Mouse (Mus musculus): ENCODE results near the gene Fam181a.

Fam181a gene

DNA sequence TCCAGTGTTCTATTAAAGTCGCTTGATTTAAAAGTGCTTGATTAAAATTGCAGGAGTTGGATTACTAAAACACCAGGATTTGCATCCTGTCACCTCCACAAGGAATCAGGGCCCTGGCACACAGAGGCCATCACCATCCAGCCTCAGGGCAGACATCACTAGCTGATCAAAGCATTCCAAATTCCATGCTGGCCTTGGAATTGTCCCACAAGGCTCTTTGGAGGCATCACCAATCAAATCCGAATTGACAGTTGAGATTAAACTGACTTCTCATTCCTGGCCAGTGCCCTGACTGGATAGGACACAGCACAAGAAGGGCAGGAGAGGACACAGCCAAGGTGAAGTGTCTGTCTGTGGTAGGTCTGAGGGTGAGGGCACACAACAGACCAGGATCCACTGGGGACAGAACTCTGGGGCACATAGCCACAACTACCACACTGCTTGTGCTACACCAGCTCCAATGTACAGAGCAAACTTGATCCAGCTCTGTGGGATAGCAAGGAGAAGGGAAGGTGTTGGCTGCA is at the start of gene Fam181a:
Gene Fam181a (plus strand): TSS at position 232 of the 524 bp plus-strand sequence.
- DNase-seq, result no peak

DNA sequence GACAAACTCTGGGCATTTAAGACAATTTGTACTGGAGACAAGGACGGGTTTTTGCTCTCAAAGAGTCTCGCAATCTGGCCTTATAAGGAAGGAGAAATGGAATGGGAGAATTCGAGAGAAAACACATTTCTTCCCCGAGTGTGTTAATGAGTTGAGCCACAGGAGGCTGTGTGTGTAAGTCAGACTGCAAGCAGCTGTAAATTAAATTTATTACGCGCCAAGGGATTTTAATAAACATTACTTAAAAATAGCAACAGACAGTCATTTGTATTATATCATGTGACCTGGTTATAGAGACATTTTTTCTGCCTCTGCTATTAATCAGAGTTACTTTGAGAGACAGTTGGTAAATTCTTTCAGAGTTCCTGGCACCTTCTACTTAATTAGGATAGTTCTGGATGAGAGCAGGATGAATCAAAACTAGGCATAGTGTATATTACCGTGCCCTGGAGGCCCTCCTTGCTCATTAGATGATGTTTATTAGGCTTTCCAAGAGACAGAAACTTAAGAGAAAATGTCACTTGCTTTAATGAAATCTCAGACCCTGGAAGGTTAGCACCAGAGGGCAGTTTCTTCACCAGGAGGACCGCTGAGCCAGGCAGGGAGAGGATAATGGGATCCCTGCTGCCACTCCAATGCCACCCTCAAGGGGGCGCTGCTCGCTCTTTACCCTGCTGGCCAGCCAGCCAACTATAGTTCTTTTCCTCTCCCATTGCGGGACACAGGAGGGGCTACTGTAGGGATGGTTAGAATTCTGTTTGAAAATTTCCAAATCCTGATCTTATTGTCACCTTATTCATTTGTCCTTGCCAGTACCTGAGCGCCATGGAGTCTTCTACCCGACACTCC is 48.5 kb upstream of the Fam181a start:
- peak; percentile 32 to 56 for DNase-seq

DNA sequence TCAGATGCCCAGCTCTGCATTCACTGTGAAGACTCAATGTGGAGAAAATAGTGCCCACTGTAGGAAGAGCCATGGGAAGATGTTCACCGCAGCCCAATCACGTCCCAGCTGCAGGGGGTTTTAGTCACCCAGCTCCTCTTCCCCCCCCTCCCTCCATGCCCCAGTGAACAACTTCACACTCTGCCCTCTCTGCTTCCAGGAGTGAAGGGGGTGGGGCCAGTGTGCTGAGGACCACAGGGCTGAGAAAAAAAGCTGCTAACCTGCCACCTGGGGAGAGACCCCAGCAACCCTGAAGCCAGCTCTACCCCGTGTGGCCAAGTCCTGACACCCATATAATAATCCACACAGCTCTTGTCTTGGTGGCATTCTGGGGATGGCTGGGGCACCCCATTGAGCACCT is 44.2 kb upstream of the Fam181a start:
- no peak for DNase-seq

DNA sequence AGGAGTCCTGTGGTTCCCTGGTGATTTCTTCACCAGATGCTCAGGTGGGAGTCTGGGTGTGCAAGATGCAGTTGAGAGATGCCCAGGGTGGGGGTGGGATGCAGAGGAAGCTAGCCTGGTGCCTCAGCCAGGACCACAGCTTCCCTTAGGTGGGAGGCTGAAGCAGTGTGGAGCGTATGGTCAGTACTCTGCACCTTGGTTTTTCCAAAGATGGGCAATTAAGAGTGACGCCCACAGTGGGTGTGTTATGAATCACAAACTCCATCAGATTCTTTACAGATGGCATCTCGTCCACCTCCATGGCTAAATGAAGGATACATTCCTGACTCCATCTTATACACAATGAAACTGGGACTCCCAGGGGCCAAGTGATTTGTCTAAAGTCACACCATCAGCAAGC is 38.6 kb upstream of the Fam181a start:
- DNase-seq, result no peak

DNA sequence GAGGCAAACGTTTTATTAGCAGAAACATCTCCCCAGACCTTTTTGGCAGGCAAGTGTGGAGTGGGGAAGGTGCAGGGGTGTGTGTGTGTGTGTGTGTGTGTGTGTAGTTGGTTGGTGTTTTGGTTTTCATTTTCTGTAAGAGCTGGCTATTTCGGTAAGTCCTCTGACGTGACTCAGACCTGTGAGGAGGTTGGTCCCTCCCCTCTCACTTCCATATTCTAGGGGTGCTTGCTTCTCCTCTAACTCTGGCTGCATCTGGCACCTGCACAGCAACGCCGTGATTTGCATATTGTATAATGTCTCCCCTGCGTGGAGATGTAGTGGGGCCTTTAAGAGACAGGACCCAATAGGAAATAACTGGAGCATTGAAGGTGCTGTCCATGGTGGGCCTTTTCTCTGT is 37.7 kb upstream of the Fam181a start:
- no peak for DNase-seq

DNA sequence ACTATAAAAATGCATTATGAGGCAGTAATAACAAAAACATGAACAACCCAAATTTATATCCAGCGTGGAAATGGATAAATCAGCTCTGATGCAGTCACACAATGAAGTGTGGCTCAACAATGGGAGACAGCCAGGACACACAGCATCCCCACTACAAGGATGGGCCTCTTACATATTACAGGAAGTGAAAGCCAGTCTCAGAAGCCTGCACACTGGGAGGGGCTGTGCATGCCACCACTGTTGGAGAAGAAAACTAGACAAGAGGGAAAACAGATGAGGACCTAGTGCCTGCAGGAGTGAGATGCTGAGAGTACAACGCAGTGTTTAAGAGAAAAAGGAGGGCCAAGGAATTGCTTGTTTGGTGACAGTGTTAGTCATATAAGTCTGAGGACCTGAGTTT is 37.0 kb upstream of the Fam181a start:
- no peak for DNase-seq

DNA sequence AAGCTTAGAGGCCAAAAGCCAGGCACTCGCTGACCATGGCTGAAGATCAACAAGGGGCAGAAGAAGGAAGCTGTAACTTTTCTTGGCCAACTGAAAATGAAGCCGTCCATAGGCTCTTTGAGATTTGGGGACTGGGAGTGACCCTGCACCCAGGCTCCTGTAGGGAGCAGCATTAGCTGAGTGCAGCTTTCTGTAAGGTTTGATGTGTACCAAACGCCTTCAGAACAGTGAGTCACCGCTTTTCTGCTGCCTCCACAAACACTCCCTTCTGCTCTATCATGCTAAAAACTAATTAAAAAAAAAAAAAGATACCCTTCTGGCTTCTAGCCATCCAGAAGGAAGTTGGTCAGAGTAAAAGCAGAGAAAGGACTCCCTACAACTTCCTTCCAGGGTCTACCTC is 34.4 kb upstream of the Fam181a start:
- DNase-seq, result no peak

DNA sequence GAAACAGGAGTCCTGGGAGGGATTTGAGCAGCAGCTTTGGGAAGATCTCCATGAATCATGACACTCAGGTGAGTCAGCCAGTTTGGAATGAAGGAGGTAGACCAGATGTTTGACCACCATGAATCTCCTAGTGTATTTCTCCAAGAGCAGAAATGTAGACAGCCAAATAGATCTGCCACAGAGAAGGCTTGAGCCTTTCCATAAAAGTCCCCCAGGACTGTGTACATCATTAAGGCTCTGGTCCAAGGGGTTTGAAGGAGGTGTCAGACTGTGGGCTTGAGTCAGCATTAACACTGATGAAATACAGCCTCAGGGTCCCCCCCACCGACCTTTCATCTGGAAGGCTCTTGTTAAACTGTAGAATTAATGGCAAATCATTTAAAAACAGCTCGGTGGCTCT is 29.3 kb upstream of the Fam181a start:
- DNase-seq, result no peak

DNA sequence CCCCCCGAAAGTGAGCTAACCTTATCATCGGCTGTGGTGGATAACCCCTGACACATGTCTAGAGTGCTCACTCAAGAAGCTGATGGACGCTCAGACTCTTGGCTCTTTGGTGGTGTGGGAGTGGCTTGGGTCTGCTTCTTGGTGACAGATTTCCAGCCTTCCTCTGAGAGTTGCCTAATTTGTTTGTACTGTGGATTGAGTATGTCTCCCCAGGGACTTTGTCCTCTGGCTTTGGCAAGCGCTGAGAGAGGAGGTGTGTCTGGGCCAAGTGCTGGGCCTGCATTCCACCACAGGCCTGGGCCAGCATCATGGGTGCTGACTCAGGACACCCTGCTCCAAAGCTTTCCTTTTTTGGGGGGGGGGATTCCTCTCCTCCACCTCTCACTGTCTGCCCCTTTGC is 28.9 kb upstream of the Fam181a start:
- DNase-seq, result peak; percentile 83 to 91

DNA sequence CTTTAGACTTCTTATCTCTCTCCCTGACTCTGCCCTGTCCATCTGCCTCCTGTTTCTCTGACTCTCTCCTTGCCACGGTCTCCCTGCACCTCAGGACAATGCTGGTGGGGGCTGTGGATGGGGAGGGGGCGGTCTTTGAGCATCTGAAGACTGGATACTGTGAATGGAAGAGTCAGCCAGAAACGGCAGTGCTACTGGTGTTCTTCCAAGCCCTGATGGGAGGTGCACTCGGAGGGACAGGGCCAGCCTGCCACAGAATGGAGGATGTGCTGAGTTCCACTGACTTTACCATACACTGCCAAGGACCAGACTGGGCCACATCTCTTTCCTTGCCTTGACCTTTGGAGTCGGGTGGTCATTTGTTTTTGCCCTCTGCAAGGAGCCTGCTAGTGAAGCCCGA is 27.8 kb upstream of the Fam181a start:
- no peak for DNase-seq

DNA sequence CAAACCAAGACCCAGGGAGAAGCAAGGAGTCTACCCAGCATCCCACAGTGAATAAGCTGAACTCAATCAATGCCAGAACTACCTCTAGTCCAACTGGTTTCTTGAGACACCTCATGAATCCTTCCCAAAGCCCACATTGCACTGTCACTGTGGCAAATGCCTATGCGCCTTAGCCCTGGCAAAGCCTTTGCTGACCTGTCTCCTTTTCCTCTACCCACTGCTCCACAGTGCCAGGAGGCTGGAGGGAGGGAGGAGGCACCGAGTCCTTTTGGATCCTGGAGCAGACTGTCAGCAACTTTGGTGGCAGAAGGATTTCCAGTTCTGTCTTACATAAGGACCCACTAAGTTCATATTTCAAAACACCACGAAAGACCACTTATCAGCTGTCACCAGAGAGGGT is 27.4 kb upstream of the Fam181a start:
- peak; percentile 66 to 73 for DNase-seq

DNA sequence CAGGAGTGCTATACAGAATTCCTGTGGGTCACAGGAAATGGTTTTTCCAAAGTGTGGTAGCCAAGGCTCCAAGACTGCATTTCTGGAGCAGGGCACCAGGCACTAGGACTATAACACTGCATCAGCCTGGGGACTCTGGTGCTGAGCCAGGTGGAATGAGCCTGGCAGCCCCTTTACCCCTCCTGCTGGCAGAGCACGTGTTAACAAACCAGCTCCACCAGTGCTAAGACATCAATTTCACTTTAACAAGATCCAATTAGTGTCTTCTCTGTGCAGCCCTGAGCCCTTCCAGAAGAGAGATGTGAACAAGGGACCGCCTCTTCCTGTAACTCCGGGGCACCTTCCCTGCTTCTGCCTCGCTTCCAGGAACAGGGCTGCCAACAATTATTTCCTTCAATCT is 23.5 kb upstream of the Fam181a start:
- no peak for DNase-seq

DNA sequence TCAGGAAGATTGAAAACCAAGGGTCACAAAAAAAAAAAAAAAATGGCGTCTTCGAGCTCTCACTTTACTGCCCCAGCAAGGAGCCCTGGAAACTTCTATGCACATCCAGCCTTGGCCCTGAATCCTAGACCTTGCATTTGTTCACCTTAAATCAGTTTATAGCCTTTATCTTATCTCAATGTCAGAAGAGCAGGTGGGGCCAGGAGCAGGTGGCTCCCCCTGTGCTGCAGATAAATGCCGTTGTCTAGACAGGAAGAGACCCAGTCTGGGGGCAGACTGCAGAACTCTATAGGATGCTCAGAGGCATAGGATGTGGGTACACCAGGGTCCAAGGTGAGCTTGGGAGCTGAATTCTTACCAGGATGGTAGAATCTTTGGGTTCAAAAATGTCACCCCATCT is 18.4 kb upstream of the Fam181a start:
- DNase-seq, result no peak

DNA sequence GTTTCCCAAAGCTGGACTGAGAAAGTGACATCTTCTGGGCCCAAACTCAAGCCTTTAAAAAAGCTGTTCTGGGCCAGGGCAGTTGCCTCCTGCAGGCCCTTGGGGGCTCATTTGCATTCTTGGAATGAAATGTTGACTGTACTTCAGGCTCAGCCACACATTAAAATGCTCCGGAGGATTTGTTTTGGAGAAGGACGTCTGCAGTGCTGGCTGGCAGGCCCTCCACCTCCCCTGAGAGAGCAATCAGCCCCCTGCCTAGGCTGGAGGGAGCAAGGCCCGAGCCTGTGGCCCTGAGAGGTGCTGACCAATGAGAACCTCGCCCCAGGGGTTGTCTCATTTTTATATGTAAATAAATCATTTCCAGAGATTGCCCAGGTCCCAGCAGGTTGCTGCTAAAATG is 14.5 kb upstream of the Fam181a start:
- DNase-seq, result no peak

DNA sequence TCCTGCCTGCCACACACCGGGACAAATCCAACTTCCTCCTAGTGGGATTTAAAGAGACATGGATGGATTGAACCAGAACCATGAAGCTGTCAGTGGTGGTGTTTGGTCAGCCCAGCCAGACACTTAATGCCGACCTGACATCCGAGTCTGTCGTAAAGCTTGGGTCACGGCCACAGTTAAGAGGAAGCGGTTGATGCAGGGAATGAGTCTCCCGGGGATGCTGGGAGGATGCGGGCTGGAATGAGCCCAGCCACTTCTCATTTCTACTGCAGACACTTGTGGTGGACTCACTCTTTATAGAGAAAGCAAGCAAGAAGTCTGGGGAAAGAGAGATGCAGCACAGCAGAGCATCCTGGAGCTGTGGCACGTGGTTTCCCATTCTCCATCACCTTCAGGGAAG is 10.3 kb upstream of the Fam181a start:
- DNase-seq, result peak in 1 of 2 experiments; percentile 24

DNA sequence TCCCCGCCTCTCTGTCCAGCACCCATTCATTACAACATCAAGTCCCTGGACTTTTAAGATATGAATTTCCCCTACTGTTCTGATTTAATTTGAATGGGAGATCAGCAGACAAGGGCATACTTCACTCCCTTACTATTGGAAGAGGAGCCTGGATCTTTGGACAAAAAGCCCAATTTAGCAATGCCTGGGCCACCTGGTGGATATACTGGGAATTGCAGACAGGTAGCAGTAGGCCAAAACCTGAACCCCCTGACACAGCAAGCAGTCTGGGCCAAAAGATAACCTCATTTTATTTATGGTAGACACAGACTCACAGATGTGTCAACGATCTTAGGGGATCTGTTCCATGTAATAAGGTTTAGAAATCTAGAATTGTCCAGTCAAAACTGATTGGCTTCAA is 9.1 kb upstream of the Fam181a start:
- peak; percentile 33 to 71 for DNase-seq

DNA sequence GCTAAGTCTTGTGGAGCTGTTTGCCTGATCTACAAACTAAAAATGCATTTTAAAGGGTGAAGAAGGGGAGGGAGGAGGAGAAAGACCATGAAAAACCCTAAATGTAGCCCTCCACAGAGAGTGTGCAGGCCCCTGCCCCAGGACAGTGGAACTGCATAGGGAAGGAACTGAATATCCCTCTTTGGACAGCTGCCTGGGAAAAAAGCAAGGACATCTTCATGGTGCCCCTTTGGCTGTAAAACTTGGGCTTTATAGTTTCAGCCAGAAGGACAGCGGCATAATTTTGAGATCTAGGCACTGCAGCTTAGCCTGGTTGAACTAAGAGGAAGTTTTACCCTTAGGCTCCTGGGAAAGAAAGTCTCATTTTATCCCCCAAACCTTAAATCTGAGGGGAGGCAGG is 7.8 kb upstream of the Fam181a start:
- no peak for DNase-seq

DNA sequence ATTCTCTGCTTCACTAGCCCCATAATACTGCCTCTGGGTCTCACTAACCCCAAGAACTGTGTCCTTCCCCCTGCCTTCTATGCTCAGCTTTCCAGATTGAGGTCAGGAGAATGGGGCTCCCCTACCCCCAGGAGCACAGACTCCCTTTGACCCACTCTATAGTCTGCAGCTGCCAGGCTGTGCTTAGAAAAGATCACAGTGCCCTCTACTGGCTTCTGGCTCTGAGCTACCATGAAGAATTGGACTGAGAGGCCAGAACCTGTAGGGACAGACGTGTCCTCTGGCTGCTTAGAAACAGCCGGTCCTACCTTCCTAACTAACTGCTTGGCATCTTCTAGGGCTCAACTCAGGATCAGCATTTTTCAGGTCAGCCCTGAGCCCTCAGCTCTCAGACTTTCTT is 4.6 kb upstream of the Fam181a start:
- DNase-seq, result peak in 1 of 2 experiments; percentile 51

DNA sequence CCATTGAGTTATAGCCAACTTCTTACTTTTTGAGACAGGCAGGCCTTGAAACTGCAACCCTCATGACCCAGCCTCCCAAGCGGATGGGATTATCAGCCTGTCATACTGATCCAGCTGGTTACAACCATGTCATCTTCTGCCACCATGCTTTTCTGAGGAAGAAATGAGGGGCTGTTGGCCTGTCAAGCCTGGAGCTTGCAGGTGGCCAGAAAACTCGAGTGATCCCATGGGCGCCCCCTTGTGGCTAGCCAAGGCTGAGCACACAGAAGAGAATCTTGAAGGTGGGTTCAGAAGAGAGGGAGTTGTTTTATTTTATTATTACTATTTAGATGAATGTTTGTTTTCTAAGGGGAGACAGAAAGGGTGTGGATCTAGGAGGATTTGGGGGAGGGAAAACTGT is 4.1 kb upstream of the Fam181a start:
- peak in 1 of 2 experiments; percentile 46 for DNase-seq

DNA sequence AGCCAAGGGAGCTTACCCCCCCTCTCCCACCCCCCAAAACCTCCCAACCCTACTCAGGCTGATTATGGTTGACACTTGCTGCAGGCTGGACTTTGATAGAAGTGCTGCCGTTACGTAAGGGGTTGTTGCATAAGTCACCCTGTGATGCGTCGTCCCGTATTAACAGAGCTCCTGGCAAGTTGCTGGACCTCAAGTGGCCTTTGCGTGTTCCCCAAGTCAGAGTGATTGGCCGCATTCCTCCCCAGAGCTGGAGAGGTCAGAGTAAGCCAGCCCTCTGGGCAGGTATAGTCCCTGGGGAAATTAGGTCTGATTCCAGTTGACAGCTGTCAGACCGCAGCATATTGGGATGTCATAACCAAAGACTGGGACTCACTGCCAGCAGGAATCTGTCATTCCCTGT is 1.1 kb downstream of the Fam181a start:
- DNase-seq, result peak; percentile 90 to 93

DNA sequence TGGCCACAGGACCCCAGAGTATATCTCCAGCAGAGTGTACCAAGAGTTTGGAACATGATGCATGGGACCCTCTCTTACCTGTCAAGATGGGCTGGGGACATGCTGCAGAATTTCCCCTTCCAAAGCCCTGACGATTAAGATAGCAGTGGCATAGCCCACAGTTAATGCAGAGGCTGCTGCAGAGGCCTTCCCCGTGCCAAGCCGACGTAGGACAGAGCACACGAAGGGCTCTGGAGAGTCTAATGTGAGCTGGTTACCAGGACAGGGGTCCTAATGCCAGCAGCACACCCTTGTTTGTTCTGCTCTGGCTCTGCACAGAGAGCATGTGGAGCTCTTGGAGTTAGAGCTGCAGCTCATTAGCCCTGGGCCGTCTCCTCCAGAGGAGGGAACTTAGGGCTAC is 2.5 kb downstream of the Fam181a start:
- no peak for DNase-seq

DNA sequence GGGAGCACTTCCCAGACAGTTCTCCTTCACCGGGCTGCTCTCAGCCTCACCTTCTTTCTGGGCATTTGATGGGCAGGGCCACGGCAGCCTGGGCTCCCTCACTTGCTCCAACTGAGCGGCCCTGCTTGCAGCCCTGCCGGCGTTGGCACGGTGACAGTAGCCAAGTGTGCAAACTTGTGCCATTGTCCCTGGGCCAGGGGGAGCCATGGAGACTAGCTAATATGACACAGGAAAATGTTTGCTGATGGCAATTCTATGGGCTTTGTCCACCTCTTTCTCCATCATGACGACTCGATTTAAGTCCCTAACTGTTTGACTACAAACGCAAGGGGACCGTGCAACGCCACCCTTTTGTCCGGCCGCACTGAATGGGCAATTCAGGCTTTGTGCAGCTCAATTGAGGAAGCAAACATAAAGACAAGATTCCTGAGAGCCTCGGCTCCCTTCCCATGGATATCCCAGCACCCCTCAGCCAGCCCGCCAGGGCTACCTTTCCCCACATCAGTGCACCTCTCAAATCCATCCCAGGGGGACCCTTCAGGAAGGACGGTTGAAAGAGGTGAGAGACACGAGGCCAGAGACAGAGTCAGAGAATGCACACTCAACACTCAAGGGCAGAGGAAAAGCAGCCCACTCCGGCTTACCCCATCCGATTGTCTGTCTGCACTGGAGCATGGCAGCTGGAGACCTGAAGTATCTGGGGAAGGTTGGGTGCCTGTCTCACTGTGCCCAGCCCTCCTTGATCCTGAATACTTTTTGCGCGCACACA is 3.3 kb downstream of the Fam181a start:
- DNase-seq, result no peak

DNA sequence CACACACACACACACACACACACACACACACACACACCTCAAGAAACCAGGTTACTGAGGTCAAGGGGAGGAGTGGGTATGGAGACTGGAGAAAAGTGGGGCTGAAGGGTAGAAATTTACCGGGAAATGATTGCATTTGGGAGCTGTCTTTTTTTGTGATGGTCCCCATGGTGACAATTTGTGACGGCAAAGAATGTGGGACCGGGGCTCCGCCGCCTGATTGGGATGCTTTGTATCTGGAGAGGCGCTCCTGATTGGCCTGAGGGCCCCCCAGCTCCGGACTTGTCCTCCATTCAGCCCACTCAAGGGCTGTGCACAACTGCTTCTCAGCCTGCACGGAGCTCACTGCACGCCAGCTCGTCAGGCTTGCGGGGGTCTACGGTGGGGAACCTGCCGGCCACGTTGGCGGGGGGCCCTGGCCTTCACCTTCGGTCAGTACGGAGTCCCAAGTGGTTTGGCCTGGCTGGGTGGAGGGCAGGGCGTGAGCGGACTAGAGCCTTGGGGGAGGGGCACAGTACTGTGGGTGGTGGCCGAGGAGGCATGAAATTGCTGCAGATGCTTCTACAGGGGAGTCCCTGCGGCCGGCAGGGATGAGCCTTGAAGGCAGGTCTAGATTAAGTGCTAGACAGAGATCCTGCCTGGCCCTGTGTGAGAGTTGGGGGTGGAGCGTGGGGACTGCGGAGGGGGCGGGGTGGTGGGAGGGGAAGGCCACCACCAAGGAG is 4.0 kb downstream of the Fam181a start:
- DNase-seq, result no peak
